ENCODE assay signal across 8 mouse cellular contexts in the genomic region with DNA sequence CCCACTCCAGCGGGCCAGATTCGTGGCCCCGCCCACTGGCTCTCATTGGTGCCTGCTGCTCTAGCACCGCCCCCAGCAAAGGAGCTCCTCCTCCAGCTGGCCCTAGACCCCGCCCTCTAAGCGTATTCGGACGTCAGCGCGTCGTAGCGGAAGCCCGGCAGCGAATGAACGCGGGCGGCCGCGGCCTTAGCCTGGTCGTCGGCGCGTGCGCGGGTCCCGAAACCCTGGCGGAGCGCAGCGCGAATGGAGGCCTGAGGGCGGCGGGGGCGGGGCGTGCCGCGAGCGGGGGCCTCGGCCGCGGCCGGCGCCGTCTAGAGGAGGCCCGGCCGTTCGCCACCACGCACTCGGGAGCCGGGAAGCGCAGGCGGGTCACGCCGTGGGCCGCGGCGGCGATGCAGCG. TPM values are rescaled to one million over a fixed set of nuclear protein-coding genes. Genes with fewer than 3 reads are reported as not detected.
DNase-seq lines count a peak whose midpoint lies in the region; ATAC-seq and TF ChIP-seq lines count a peak whose summit lies in the region.

A gene (plus strand): TSS at position 157 of the 400 bp plus-strand sequence.

- H3K9ac ChIP-seq in embryonic facial prominence, embryonic 15.5 days = peak within 1 kb of the TSS; percentile 47
- H3K9ac ChIP-seq in limb, embryonic 14.5 days (ENCODE audit: low read depth, low read length, severe bottlenecking) = peak within 1 kb of the TSS; percentile 88
- H3K9ac ChIP-seq in midbrain, postnatal 0 days (replicated peaks; ENCODE audit: low read length, poor library complexity, severe bottlenecking) = peak within 1 kb of the TSS; percentile 68

- no peaks in the 10 kb centered on the region for H3K36me3 ChIP-seq in embryonic facial prominence, embryonic 15.5 days
- H3K36me3 ChIP-seq in limb, embryonic 14.5 days (ENCODE audit: control insufficient read depth, insufficient read depth, low read length) = no peaks in the 10 kb centered on the region
- H3K36me3 ChIP-seq in midbrain, postnatal 0 days (ENCODE audit: insufficient read depth, low read length) = no peaks in the 10 kb centered on the region

- peak; percentile 95 for DNase-seq in 416B (ENCODE audit: low read depth)
- peak; percentile 98 for DNase-seq in heart, adult 8-10 months (ENCODE audit: low spot score)
- peak; percentile 99 for DNase-seq in kidney, adult 9 months
- peak; percentile 99 for DNase-seq in limb, embryonic 14.5 days (ENCODE audit: low spot score)
- DNase-seq in midbrain, postnatal 0 days (ENCODE audit: low spot score) = peak; percentile 99
- peak; percentile 98 for DNase-seq in spleen, postnatal 14 days (ENCODE audit: low spot score in 2 of 2)

- H3K9me3 ChIP-seq in embryonic facial prominence, embryonic 15.5 days (replicated peaks) = no peaks in the 10 kb centered on the region
- H3K9me3 ChIP-seq in limb, embryonic 14.5 days (ENCODE audit: control insufficient read depth, low read length) = no peaks in the 10 kb centered on the region
- no peaks in the 10 kb centered on the region for H3K9me3 ChIP-seq in midbrain, postnatal 0 days (ENCODE audit: low read length)

- ATAC-seq in embryonic facial prominence, embryonic 15.5 days (ENCODE audit: insufficient number of reproducible peaks, low FRiP score, low TSS enrichment, low read depth) = peak; percentile 97
- ATAC-seq in limb, embryonic 14.5 days (ENCODE audit: low FRiP score, low read depth) = peak; percentile 98
- peak; percentile 99 for ATAC-seq in midbrain, postnatal 0 days (ENCODE audit: low FRiP score)

- no peaks in the 10 kb centered on the region; the same call in 1 of the 2 replicates for H3K4me1 ChIP-seq in bone marrow, adult 2 months (ENCODE audit: control insufficient read depth, insufficient read depth, low read length)
- H3K4me1 ChIP-seq in embryonic facial prominence, embryonic 15.5 days = peaks cover 27% of the 10 kb centered on the region
- peaks cover 19% of the 10 kb centered on the region for H3K4me1 ChIP-seq in limb, embryonic 14.5 days (ENCODE audit: control insufficient read depth, insufficient read depth, low read length)
- H3K4me1 ChIP-seq in midbrain, postnatal 0 days (ENCODE audit: insufficient read depth, low read length) = peaks cover 20% of the 10 kb centered on the region

- H3K27ac ChIP-seq in bone marrow, adult 2 months (ENCODE audit: control insufficient read depth, insufficient read depth, low read depth, low read length, poor library complexity) = peak within 1 kb of the TSS; percentile 73
- H3K27ac ChIP-seq in embryonic facial prominence, embryonic 15.5 days (replicated peaks) = peak within 1 kb of the TSS; percentile 91
- H3K27ac ChIP-seq in limb, embryonic 14.5 days (replicated peaks; ENCODE audit: low read depth, low read length) = peak within 1 kb of the TSS; percentile 81
- H3K27ac ChIP-seq in midbrain, postnatal 0 days (ENCODE audit: low read depth, low read length) = peak within 1 kb of the TSS; percentile 72

- TF ChIP-seq POLR2A in bone marrow, adult 2 months (IDR thresholded peaks at IDR 0.05; ENCODE audit: borderline replicate concordance, control insufficient read depth, low read depth, low read length) = no peak
- TF ChIP-seq POLR2A in limb, embryonic 14.5 days (IDR thresholded peaks at IDR 0.05; ENCODE audit: borderline replicate concordance, extremely low read depth, insufficient read depth, insufficient read length) = no peak

- under 1% methylated on average over 46 of the region's 58 CpGs for WGBS in bone marrow, adult 2 months
- WGBS in embryonic facial prominence, embryonic 15.5 days = under 1% methylated on average over 53 of the region's 58 CpGs
- WGBS in limb, embryonic 14.5 days = 2% methylated on average over 25 of the region's 58 CpGs
- under 1% methylated on average over 49 of the region's 58 CpGs for WGBS in midbrain, postnatal 0 days

- peak within 1 kb of the TSS; percentile 85 for H3K4me3 ChIP-seq in bone marrow, adult 2 months (replicated peaks; ENCODE audit: control insufficient read depth, low read depth, low read length)
- H3K4me3 ChIP-seq in embryonic facial prominence, embryonic 15.5 days (replicated peaks) = peak within 1 kb of the TSS; percentile 63
- H3K4me3 ChIP-seq in limb, embryonic 14.5 days (replicated peaks; ENCODE audit: low read length) = peak within 1 kb of the TSS; percentile 79
- peak within 1 kb of the TSS; percentile 71 for H3K4me3 ChIP-seq in midbrain, postnatal 0 days (ENCODE audit: low read depth, low read length)

- H3K4me2 ChIP-seq in embryonic facial prominence, embryonic 15.5 days (replicated peaks) = peak within 1 kb of the TSS; percentile 66
- H3K4me2 ChIP-seq in limb, embryonic 14.5 days (replicated peaks; ENCODE audit: low read depth, low read length, severe bottlenecking) = peak within 1 kb of the TSS; percentile 75
- peak within 1 kb of the TSS; percentile 73 for H3K4me2 ChIP-seq in midbrain, postnatal 0 days (ENCODE audit: low read depth, low read length, poor library complexity, severe bottlenecking)

- no peaks in the 10 kb centered on the region for H3K27me3 ChIP-seq in embryonic facial prominence, embryonic 15.5 days
- no peaks in the 10 kb centered on the region for H3K27me3 ChIP-seq in limb, embryonic 14.5 days (ENCODE audit: control insufficient read depth, insufficient read depth, low read length)
- no peaks in the 10 kb centered on the region for H3K27me3 ChIP-seq in midbrain, postnatal 0 days (ENCODE audit: insufficient read depth, low read length)

- TF ChIP-seq CTCF in bone marrow, adult 2 months (IDR thresholded peaks at IDR 0.05; ENCODE audit: control insufficient read depth, insufficient read depth, low read length) = no peak
- no peak for TF ChIP-seq CTCF in midbrain, postnatal 0 days (IDR thresholded peaks at IDR 0.05)

RNA-seq across cellular contexts. Expression of the gene that starts here (rescaled TPM):
- polyA plus RNA-seq in bone marrow, adult 2 months (2011; ENCODE audit: insufficient read depth, insufficient read length, low replicate concordance, missing spikeins) = 7.8 and 9.8 TPM in 2 replicates
- 32.3 and 36.5 TPM in 2 replicates for polyA plus RNA-seq in embryonic facial prominence, embryonic 15.5 days (2015; fragmentation: Nextera tagmentation; extraction: Ambion mirVana)
- total RNA-seq in heart, adult 8-10 months (2022) = 10 to 100 TPM; 32.4 to 40.6 (median 35.7) TPM
- 15.5 and 17.2 TPM in 2 replicates for polyA plus RNA-seq in limb, embryonic 14.5 days (2012; rRNA removed)
- 39.7 and 46.5 TPM in 2 replicates for polyA plus RNA-seq in limb, embryonic 14.5 days (2014; fragmentation: Nextera tagmentation; extraction: Ambion mirVana)
- total RNA-seq in midbrain, postnatal 0 days (2014; rRNA removed) = 8.2 and 10.7 TPM in 2 replicates
- 9.8 and 11.5 TPM in 2 replicates for polyA plus RNA-seq in midbrain, postnatal 0 days (2015; fragmentation: Nextera tagmentation; extraction: Ambion mirVana)

Comparison
In these comparisons a context has a peak if more than half of its experiments do, and no peak if none do; other contexts are left out.
1. Peak in every context shown above with its lines: DNase-seq, ATAC-seq, H3K4me3 ChIP-seq and H3K27ac ChIP-seq.